Mouse (Mus musculus): ENCODE measurements at regions not wholly inside any gene's neighbourhood (a gene's known extent, or its start where the extent isn't known, plus 50 kb on each side); places are given as distances from the start of the nearest gene placed in this dataset.

DNA sequence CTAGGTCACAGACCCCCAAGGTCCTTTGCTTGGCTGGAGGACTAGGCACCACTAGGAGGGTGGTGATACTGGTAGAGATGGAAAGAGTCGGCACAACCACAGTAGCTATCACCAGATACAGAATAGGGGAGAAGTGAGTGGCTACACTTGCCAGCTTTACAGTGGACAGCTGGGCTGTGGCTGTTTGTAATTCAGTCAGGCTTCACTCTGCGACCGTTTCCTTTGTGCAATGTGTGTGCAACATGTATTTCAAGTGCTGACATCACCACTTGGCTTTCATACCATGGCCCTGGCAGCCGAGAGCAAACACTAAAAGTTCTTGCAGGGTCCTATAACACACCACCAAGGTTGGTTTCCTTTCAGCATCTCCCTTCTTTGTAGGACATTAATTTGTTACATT is 181.7 kb upstream of the Egln3 start:
- DNase-seq (ENCODE audit: low read depth, low spot score): no peak

DNA sequence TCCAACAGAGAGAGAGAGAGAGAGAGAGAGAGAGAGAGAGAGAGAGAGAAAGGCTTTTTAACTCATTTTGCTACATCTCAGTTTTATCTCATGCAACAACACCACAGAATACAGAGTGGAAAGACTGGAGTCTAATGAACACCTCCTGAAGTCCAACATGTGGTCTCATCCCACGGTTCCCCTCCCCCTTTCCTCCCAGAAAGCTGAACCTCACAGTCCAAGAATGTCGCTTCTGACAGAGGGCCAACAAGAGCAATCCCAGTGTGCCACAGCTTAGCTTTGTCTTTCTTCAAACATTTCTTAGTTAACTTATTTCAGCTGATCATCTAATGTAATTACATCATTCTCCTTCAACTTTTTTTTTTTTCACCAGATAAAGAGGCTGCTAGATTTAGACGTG is 180.5 kb upstream of the Egln3 start:
- DNase-seq (ENCODE audit: low read depth, low spot score): no peak

DNA sequence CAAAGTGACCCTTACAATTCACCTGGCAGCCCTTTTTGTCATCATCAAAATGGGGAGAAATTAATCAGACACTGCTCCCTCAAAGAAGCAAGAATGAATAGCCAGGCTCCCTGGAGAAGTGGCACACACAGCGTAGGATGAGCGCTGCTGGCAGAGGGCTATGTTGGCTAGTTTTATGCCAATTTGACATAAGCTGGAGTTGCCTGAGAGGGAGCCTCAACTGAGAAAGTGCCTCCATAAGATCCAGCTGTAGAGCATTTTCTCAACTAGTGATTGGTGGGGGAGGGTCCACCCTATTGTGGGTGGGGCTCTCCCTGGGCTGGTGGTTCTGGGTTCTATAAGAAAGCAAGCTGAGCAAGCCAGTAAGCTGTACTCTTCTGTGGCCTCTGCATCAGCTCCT is 179.3 kb upstream of the Egln3 start:
- DNase-seq (ENCODE audit: low read depth, low spot score): peak; percentile 23

DNA sequence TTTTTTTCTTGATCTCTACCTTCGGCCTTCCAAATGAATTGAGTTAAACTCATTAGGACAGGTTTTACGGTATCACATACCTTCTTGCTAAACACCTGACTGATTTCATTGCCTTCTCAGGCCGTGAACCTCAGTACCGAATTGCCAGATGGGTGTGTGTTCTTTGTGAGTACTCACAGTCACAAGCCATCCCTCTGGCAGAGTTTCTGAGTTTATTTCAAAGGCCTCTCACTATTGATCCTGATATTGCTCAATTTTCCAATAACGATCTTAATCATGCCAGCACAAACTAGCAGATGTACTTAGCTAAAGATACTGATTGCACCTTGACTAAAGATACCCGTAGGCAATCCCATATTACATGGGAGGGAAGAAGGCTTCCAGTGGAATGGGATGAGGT is 178.4 kb upstream of the Egln3 start:
- DNase-seq (ENCODE audit: low read depth, low spot score): no peak

DNA sequence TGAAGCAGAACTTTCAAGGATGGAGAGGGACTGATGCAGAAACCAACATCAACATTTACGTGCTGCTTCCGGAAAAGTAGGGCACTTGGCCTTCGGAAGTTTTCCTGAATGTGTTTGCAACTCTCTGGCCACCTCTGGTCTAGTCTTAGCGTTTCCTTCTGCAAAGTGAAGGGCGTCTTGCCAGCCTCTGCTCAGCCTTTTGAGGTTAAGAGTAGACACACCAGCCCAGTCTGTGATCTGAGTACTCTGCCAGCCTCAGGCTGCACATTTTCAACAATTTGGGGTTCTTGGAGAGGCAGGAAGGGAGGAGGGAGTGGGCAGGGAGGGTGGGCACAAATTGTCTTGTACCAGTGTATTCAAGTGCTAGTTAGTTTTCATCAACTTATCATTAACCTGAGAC is 176.7 kb upstream of the Egln3 start:
- no peak for DNase-seq (ENCODE audit: low read depth, low spot score)

DNA sequence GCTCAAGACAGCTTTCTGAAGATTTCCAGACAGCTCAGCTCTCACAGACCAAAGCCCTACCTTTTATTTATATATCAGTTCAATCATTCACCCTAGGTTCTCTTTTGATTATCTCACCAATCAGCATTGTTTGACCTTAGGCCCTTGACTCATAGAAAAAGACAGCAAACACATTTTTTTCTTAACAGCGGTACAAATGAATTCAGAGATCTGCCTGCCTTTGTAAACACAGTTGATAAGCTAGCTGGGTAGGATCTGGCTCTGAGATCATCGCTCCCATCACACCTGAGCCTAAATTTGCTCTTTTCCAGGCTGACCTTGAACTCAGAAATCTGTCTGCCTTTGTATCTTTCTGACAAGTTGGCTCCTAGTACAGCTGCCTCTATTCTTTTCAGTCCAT is 174.9 kb upstream of the Egln3 start:
- DNase-seq (ENCODE audit: low read depth, low spot score): no peak

DNA sequence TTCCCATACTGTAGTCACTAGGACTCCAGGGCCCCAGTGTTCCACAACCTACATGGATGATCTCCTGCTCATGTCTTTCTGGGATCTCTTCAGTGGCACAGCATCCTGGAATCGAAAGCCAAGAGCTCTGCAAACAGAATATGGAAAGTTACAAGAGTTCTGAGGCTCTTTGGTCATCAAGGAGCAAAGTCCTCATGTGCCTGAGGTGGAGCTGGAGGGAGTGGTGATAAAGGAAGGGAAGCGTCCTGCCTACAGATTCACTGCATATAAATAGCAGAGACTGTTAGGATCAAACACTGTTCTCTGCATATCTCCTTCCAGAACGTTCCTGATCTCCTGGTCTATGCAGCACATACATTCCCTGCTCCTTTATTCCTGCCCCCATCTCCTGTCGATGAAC is 170.4 kb upstream of the Egln3 start:
- no peak for DNase-seq (ENCODE audit: low read depth, low spot score)

DNA sequence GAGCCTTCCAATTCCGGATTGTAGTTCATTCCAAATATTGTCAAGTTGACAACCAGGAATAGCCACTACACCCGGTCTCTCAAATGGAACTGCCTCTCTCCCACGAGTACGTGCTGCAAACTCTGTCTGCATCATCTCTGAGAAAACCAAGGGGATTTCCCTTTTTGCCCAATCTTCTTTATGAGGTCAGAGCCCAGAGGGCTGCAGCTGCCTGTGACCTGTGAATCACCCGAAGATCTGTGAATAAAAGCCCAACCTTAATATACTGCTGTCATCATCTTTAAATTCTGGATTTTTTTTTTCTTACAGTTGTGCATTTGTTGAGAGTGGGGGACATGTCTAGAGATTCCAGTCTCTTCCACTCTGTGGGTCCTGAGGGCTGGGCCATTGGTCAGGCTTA is 165.6 kb upstream of the Egln3 start:
- no peak for DNase-seq (ENCODE audit: low read depth, low spot score)

DNA sequence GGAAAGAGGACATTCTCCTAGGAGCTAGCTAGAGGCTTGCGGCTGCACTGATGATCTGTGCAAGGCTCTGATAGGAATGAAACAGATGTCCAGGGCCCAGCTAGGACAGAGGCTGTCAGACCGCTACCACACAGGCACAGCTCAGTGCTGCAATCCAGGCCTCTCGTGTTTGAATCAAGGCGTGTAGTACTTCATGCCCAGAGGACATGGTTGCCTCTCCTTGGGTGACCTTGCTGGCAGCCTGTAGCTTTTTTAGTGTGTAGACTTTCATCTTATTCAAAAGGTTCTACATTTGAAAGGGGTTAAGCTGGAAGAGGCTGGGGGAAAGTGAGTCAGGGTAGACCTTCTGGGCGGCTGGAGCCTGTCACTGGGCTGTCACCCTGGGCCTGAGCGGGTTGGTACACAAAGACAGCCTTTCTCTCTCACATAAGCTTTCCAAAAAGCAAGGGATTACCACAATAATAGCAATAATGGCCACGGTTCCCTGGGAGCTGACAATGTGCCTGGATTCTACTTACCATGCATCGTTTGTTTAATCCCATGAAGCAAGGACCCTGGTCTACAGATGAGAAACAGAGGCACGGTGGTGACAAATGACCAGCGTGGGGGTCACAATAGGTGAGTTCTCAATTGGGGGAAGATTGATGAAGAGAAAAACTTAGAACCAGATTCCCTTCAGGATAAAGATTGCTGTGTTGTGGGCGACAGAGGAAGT is 160.9 kb upstream of the Egln3 start:
- DNase-seq (ENCODE audit: low read depth, low spot score): no peak

DNA sequence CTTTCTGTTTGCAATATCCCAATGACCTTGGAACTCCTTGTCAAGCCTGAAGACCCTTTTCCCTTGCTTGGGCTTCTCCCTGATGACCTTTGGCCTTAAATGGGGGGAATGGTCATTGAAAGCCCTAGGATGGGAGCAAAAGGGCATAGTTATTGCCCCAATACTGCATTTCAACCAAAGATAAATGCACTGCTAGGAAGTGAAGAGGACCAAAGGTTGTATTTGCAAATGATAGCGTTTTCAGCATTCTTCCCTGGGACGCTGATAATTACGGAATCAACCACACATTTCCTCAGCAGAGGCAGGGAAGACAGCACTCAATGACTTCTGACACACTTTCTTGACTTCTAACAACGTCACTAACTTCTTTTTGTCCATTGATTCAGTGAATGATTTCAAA is 158.1 kb upstream of the Egln3 start:
- no peak for DNase-seq (ENCODE audit: low read depth, low spot score)

DNA sequence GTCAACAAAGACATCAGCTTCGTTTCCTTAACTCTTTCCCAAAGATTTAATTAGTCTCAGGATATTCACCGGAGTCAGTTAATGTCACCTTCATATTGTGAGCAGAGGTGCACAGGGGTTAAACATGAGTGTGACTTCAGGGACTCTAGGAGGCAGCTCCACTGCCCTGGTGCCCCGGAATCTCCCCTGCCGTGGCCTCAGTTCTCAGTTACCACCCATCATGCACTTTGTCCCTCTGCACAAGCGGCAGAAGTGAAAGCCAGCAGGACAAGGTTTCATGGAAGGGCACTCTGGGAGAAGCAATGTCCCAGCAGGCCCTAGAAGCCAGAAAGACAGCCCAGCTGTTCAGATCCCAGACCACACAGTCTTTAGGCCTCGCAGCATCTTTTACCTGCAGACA is 150.5 kb upstream of the Egln3 start:
- no peak for DNase-seq (ENCODE audit: low read depth, low spot score)

DNA sequence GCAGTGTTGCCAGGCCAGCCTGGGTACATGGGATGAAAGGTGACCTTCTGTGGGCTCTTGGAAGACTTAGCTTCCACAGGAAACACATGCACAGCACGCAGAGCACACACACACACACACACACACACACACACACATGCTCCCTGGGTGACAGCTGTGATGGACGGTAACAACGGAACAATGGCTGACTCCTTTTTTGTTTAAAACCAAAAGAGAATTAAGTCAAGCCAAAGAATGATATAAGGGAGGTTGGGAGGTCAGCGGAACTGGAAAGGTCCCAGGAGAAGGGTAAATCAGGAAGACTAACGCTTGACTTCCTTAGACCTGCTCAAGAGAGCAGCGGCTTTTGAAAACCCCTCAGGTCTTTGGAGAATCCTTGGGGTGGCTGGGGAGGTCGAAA is 150.0 kb upstream of the Egln3 start:
- DNase-seq (ENCODE audit: low read depth, low spot score): no peak

DNA sequence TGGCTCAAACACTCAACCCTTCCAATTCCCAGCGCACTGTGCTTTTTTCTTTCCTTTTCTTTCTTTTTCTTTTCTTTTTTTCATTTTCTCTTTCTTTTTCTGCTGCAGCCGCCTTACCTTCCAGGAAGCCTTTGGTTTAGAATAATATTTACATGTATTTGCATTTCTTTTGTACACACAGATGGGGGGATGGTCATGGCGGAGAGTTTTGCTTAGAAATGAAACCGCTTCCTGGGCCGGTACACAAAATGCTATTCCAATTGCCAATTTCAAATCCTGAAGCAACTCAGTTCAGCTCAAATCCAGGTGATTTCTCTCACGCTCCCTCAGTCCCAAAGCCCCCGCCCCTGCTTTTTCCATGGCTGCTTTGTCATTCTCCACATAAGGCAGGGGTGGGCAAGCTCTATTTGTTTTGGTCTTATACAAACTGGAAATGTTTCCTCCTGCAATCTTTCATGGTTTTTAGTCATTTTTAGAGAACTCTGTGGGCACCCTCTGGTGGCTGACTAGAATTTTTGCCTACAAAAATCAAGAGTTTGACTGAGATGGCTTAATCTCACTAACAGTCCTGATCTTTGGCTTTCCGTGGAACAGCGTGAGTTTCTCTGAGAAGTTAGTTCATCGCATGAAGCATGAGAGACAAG is 149.4 kb upstream of the Egln3 start:
- peak; percentile 57 for DNase-seq (ENCODE audit: low read depth, low spot score)

DNA sequence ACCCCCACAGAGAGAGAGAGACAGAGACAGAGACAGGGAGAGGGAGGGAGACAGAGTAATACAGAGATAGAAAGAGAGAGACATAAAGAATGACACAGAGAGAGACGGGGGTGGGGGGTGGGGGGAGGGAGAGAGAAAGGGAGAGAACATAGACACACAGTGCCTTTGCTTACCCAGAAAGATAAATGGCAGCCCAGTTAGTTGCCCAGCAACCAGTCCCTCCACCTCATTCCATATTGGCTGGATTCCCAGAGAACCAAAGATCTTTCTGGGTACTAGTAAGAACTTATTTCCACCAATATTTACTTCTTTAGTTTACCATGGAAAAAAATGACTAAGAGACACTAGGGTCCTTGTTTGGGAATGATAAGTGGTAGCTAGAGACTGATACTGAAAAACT is 146.6 kb upstream of the Egln3 start:
- DNase-seq (ENCODE audit: low read depth, low spot score): peak; percentile 27

DNA sequence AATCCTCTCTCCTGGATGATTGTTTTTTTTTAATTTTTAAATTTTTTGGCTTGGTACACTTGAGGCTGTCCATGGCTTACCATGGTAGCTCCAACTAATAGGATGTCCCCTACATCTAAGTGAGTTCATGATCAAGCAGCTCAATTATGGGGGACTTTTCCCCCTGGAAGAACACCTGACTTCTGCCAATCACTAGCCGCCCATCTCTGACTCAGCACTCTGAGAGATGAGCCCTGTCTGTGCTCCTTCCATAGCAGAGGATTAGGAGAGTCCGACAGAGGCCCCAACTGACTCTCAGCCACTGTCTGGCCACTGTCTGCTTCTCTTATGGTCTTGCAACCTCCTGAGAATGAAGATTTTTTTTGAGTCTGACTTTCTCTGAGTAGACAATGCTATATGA is 145.7 kb upstream of the Egln3 start:
- DNase-seq (ENCODE audit: low read depth, low spot score): no peak

DNA sequence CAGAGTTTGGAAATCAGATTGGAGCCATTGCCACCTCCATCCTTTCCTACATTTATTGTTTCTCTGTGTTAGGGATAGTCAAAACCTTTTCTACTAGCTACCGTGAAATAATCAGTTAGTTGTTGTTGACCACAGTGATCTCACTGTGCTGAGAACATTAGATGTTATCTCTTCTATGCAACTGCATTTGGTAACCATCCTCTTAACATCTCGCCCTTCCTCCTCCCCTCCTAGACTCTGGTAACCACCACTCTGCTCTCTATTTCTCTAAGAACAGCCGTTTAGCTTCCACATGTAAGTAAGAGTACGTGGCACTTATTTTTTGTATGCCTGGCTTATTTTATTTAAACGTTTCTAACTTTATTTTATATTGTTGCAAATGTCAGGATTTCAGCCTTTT is 139.8 kb upstream of the Egln3 start:
- no peak for DNase-seq (ENCODE audit: low read depth, low spot score)

DNA sequence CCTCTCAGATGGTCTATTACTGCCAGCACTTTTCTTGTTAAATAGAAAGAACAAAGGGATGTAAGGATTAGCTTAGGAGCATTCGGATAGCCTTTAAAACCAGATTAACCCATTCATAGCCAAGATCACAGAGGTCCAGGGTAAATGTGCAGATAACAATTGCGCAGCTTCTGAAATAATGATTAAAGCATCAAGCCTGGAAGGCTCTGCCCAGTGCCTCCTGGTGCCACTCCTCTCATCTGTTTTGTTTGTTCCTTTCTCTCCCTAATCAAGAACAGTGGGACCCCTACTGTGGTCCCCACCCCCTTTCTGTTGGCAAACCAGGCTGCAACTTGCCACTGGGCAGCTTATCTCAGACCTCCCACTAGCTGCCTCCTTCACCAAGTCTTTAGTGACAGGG is 131.8 kb upstream of the Egln3 start:
- DNase-seq (ENCODE audit: low read depth, low spot score): no peak

DNA sequence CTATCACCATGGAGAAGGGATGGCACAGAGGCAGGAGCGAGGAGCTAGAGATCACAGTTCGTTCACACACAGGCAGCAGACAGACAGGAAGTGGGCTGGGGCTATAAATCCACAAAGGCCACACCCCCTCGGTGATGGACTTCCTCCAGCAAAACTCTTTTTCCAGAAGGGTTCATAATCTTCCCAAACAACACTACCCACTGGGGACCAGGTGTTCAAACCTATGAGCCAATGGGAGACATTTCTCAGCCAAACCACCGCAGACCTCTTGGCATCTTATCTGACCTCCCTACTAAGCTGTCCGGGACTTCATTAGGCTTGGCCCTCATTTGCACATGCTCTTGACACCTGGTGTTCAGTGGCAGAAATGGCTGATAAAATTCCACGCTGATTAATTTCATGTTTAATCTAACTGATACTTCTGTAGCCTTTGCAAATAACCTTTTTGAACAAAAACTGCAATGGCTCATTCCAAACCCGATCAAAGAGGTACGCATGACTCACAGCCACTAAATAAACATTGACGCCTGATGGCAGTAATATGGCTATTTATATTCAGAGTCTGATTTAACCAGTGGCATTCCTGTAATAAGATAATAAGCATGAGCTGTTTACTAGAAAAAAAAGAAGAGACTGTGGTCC is 131.0 kb upstream of the Egln3 start:
- peak; percentile 24 for DNase-seq (ENCODE audit: low read depth, low spot score)

DNA sequence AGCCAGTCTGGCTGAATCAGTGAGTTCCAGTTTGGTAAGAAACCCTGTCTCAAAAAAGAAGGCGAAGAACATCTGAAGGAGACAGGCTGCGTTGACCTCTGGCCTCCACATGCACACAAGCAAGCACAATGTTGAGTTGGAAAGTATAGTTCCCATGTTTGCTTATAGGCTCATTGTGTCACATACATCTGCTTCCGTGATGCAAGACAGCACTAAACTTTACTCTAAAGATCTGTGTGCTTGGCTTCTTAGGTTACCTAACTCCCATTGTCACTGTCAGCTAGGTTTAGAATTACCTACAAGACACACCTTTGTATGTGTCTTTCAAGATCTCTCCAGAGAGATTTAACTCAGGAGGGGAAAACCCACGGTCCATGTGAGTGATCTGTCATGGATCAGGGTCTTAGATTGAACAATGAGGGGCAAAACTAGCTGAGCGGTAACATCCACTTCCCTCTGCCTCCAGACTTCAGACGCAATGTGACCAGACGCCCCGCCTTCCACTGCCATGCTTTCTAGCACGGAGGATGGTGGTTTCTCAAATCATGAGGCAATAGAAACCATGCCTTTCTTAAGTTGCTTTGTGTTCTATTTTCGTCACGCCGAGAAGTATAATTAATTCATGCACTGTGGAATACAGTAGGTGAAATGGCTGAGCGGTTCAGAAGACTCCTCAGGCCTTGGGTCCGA is 130.1 kb upstream of the Egln3 start:
- DNase-seq (ENCODE audit: low read depth, low spot score): no peak

DNA sequence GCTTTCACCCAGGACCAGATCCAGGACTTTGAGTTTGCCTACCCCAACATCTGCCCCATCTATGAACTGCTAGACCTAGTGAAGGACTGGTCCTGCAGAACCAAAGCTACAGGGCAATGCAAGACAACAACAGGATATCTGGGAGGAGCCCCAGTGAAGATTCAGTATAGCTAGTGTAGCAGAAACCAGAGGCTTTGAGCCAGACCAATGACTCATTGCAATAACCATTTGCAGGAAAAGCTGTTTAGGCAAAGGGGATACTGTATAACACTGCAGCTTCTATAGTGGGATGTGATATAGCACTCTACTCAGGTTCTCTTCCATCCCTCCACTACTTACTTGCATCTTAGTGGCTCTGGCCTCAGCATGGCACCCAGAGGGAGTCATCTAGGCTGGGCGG is 123.8 kb upstream of the Egln3 start:
- DNase-seq (ENCODE audit: low read depth, low spot score): peak; percentile 29

DNA sequence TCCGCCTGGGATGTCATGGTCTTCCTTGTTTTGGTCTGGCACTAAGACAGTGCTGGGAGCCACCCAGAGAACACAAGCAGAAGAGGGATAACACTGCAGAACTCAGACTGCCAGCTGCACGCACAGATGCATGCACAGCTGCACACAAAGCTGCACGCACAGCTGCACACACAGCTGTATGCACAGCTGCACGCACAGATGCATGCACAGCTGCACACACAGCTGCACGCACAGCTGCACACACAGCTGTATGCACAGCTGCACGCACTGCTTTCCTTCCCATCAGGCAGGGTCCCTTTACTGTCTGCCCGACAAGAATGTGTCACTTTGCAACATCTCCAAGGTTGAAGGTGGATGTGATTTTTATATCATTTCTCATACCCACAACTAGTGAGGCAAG is 122.9 kb upstream of the Egln3 start:
- no peak for DNase-seq (ENCODE audit: low read depth, low spot score)

DNA sequence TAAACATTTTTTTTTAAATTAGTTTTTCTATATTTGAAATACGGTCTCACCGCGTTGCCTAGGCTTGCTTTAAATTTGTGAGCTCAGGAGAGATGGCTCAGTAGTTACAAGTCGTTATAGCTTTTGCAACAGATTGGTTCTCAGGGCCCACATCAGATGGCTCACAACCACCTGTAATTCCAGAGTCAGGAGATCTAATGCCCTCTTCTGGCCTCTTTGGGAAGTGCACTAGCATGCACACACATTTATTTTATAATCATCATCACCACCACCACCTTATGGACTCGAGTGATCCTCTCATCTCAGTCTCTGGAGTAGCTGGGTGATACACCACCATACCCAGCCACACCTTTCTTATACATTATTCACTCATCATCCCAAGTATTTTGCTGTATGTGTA is 116.9 kb upstream of the Egln3 start:
- no peak for DNase-seq (ENCODE audit: low read depth, low spot score)

DNA sequence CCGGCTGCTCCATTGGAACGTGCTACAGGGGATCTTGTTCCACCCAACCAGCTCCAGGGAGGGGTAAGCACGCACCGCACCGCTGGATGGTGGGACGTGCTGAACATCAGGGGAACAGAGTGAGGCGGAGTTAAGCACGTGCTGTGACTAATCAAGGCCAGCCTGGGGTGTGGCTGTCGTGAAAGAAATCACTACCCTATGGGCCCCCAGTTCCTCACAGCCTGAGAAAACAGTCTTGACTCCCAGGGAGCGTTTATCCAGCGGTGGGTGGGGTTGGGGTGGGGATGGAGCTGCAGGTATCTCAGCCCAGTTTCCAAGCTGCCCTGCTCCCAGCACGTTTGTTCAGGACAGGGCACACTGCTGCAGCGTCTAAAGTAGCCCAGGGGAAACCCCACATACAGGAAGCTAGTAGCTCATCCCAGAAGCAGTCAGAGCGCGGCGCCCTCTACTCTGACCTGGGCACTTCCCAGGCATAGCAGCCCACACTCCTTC is 113.4 kb upstream of the Egln3 start:
- no peak for DNase-seq (ENCODE audit: low read depth, low spot score)
